Mouse (Mus musculus): Measurements from ENCODE around the gene Olfr1204.

Gene Olfr1204

DNA sequence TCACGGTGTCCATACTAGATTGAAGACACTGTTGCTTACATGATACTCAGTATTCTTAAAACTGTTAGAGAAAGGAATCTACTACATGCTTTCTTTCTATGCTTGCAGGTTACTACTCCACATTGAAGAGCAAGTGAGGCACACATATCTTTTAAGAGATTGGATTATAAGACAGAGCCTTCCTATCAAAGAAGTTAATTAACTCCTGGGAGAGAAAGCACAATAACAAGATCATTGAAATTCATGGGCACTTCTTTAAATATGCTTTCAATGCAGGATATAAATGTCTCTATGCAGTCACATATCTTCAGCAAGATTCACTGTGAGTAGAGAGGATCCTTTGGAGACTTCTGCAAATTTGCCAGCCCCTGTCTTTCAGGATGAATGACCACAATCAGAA lies at the start of gene Olfr1204:
Gene Olfr1204, plus strand, starts transcription at position 301 of the 400 bp plus-strand sequence.
- no peak for DNase-seq (ENCODE audit: extremely low spot score)

- DNase-seq (ENCODE audit: extremely low spot score), result no peak
Observed at GRCm38 (mm10) chr2:88814196-88814595, 34.9 kb upstream of the Olfr1204 start, which contains the start of gene Olfr1202. Gene Olfr1202, plus strand, starts transcription at chr2:88814496.

DNA sequence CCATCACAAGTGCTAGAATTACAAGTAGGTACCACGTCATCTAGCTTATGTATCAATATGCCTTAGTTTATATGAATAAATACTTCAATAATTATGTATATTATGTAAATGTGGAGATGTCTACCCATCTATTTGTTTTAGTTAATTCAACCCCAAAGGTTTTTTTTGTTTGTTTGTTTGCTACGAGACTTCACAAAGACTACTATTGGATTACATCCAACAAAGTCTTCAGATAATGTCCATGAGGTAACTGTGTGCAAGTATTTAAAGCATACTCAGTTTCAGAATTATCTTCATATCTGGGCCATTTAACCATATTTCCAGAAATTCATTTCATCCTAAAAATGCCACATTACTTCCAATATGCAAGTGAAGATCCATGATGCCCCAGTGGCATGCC lies 19.7 kb upstream of the Olfr1204 start, which contains the start of gene Olfr1205:
Gene Olfr1205, plus strand, starts transcription at position 301 of the 400 bp plus-strand sequence.
- DNase-seq (ENCODE audit: extremely low spot score), result no peak

- no peak for DNase-seq (ENCODE audit: extremely low spot score)
Observed at GRCm38 (mm10) chr2:88838477-88838876, 10.6 kb upstream of the Olfr1204 start.

GRCm38 (mm10) chr2:88862931-88863330 lies 13.8 kb downstream of the Olfr1204 start, which contains the start of gene Olfr1206:
Gene Olfr1206, plus strand, starts transcription at chr2:88863231.
- no peak for DNase-seq (ENCODE audit: extremely low spot score)

DNA sequence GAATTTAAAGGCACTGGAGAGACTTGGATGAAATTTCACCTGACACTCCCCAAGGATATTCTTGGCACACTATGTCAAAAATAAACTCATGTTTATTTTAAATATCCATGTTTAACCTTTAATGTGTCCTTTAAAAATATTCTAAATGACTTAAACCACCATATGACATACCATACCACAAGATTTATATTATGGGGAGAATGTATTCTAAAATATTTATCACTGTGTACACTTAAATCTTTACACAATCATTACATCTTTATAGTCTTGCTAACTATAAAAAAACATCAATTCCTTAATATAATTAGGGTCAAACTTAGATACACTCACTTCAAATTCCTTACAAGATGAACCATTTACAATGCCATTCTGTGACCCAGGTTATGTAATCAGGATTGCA lies 53.1 kb downstream of the Olfr1204 start, which contains the start of gene Olfr1208:
Gene Olfr1208, minus strand, starts transcription at position 101 of the 400 bp plus-strand sequence.
- no peak for DNase-seq (ENCODE audit: extremely low spot score)

Data from embryo, embryonic 9.5 days (tissue).